Mouse (Mus musculus) forebrain, embryonic 11.5 days (tissue): Measurements from ENCODE around the gene Dcun1d5. TPM values are rescaled to one million over a fixed set of nuclear protein-coding genes. Genes with fewer than 3 reads are reported as not detected.

Source experiments
- polyA plus RNA-seq: library from polyadenylated mRNA; unstranded; fragments of >200 nt; fragmentation: Nextera tagmentation; extraction: Ambion mirVana; gene quantifications from 2 replicates; pipeline ENCODE4 v1.2.1, GENCODE M21; 2014

Dcun1d5 gene
- polyA plus RNA-seq, 1 experiment from 2014 or later, result 141 TPM

Other genes with a start within 250 kb of the Dcun1d5 start
- gene Dync2h1, start 74 bp upstream of the Dcun1d5 start, polyA plus RNA-seq, result 27.8 and 34.8 TPM in 2 replicates
- not detected in 2 replicates for gene Mmp13, start 88.0 kb downstream of the Dcun1d5 start, polyA plus RNA-seq
- not detected in 2 replicates for gene Mmp12, start 159.9 kb downstream of the Dcun1d5 start, polyA plus RNA-seq
- gene Mmp1b, start 203.5 kb downstream of the Dcun1d5 start, polyA plus RNA-seq, result not detected in 2 replicates